Mouse (Mus musculus): Measurements from ENCODE around the gene Psmd4.
A peak's percentile ranks its signal among the peaks of the same experiment; 100 is the strongest.

Psmd4 gene

DNA sequence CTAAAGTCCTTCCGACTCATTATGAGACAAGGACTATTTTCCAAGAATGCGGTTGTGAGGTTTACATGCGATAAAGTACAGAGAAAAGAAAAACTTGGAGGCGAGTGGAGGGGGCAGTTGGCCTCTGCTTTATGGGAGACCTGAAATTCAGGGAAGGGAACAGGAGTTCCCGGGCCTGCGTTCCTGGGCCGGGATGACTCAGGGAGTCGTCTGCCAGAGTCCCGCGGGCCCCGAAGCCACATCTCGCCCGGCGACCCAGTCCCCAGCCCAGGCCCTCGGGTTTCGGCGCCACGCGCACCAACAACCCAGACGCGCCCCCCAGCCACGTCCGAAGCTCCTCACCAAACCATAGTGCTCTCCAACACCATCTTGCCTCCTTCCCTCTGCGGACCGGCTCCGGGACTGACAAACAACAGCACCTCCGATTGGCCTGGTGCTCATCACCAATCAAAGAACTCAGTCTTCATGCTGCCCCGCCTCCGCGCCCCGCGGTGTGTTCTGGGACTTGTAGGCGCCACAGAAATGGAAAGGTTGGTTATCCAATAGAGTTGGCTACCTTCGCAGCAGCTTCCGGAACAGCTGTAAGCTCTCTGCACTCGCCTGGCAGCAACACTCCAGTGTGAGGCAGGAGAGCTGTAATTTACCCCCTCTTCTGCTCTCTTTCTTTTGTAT, at the start of gene Psmd4:
TSS of gene Psmd4 (minus strand) at position 449 of the 672 bp plus-strand sequence.
- TF ChIP-seq GATA4 (IDR thresholded peaks at IDR 0.05; ENCODE audit: insufficient replicate concordance, low read length), result no peak

DNA sequence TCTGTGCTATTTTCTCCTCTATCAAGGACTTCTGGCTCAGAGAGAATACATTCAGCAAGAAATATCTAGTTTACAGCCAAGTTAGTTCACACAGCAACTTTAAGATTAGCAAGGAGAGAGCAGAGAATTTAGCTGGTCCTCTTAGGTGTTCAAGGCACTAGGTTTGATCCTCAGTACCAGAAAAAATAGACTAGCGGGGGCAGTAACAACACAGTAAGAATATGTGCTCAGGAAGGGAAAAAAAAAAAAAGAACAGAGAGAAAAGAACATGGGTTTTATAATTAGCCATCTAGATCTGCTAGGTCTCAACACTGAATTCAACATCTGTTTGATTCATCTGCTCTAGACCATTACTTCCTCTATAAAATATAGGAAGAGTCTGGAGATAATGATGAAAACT, 45.7 kb upstream of the Psmd4 start:
- no peak for TF ChIP-seq GATA4 (IDR thresholded peaks at IDR 0.05; ENCODE audit: insufficient replicate concordance, low read length)

- no peak for TF ChIP-seq GATA4 (IDR thresholded peaks at IDR 0.05; ENCODE audit: insufficient replicate concordance, low read length)
These were observed 29.2 kb upstream of the Psmd4 start for GRCm38 (mm10) chr3:95071606-95072005.

GRCm38 (mm10) chr3:95066570-95066969, 24.2 kb upstream of the Psmd4 start:
- TF ChIP-seq GATA4 (IDR thresholded peaks at IDR 0.05; ENCODE audit: insufficient replicate concordance, low read length), result no peak

DNA sequence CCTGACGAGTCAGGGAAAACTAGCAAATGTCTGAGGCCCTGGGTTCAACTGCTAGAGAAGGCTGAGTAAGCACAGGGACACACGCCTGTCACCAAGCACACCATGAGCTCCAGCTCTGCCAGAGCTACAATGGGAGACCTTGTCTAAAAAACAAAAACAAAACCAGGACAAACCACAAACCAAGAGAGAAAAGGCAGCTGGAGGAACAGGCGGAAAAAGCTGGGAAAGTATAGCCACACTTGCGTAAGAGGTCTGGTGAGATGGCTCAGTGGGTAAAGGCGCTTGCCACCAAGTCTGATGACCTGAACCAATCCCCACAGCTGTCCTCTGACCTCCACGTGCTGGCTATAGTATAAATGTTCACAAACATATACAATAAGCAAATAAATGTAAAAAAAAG, 23.7 kb upstream of the Psmd4 start:
- TF ChIP-seq GATA4 (IDR thresholded peaks at IDR 0.05; ENCODE audit: insufficient replicate concordance, low read length), result no peak

- TF ChIP-seq GATA4 (IDR thresholded peaks at IDR 0.05; ENCODE audit: insufficient replicate concordance, low read length), result no peak
These were observed 23.1 kb upstream of the Psmd4 start for GRCm38 (mm10) chr3:95065553-95065952.

GRCm38 (mm10) chr3:95063741-95064140, 21.3 kb upstream of the Psmd4 start:
- no peak for TF ChIP-seq GATA4 (IDR thresholded peaks at IDR 0.05; ENCODE audit: insufficient replicate concordance, low read length)

DNA sequence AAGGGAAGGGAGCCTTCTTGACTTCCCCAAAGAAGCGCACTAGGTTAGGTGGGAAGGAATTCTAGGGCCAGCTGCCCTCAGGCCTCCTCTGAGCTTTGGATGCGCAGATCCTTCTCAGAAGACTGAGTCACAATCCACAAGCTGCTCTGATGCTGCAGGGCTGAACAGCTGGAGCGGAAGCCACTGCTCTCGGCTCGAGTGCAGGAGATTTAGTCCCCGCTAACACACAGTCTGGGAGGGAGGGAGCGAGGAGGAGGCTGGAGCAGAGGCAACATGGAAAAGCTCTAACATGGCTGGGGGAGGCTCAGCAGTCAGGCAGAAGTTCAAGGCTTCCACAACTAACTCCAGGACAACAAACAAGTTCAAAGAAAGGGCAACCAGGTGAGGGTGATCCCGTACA, 15.7 kb upstream of the Psmd4 start:
- TF ChIP-seq GATA4 (IDR thresholded peaks at IDR 0.05; ENCODE audit: insufficient replicate concordance, low read length), result no peak

DNA sequence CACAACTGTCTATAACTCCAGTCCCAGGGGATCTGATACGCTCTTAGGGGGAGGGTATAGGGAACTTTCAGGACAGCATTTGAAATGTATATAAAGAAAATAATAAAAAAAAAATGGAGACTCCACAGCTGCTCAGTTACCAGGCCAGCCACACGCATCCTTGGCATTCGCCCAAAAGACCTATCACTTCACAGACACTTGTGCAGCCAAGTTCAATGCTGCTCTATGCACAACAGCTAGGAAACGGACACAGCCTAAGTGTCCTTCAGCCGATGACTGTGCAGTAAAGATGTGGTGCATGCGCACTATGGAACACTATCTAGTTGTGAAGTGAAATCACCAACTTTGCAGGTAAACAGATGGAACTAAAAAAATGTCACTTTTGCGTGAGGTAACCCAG, 13.9 kb upstream of the Psmd4 start:
- no peak for TF ChIP-seq GATA4 (IDR thresholded peaks at IDR 0.05; ENCODE audit: insufficient replicate concordance, low read length)

- TF ChIP-seq GATA4 (IDR thresholded peaks at IDR 0.05; ENCODE audit: insufficient replicate concordance, low read length), result 0 out of 2 replicates have a peak, but pooled peaks have one; percentile 35
These were observed 12.3 kb upstream of the Psmd4 start for GRCm38 (mm10) chr3:95054481-95055260.

GRCm38 (mm10) chr3:95053701-95054100, 11.3 kb upstream of the Psmd4 start:
- no peak for TF ChIP-seq GATA4 (IDR thresholded peaks at IDR 0.05; ENCODE audit: insufficient replicate concordance, low read length)

- no peak for TF ChIP-seq GATA4 (IDR thresholded peaks at IDR 0.05; ENCODE audit: insufficient replicate concordance, low read length)
These were observed 10.5 kb upstream of the Psmd4 start for GRCm38 (mm10) chr3:95052959-95053358.

DNA sequence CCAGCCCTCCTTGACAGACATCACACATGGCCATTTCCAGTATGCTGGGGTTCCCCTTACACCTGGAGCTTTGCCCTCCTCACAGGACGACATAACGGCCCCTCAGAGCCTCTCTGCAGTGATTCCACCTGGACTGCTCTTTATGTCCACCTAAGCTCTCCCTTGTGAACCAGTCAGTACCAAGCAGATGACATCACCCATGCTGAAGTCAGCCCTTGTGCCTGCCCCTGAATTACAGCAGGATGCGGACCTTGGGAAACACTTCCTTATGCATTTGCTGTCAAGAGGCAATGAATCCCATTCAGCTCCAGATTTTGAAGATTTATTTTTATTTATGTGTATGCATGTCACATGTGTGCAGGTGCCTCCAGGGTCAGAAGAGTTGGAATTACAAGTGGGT, 5.5 kb upstream of the Psmd4 start:
- no peak for TF ChIP-seq GATA4 (IDR thresholded peaks at IDR 0.05; ENCODE audit: insufficient replicate concordance, low read length)

DNA sequence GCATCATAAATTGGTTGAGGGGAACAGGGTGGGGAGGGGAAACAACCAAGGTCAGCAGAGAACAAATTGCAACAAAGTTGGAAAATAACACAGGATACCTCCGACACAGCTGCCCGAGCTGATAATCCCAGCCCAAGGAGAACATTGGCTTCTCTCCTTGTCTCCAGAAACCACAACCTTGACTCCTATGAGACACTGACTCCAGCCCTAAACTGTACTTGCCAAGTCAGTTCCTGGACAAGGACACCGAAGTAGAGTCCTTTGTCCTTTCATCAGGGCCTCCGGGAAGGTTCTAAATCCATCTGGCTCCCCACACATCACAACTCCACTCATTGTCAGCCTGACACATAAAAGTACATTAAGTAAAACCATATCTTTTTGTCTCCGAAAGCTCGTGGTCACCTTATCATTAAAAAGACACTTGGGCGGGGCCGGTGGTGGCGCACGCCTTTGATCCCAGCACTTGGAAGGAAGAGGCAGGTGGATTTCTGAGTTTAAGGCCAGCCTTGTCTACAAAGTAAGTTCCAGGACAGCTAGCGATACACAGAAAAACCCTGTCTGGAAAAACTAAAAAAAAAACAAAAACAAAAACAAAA, 4.1 kb upstream of the Psmd4 start:
- no peak for TF ChIP-seq GATA4 (IDR thresholded peaks at IDR 0.05; ENCODE audit: insufficient replicate concordance, low read length)

GRCm38 (mm10) chr3:95043251-95043650, 837 bp upstream of the Psmd4 start:
- no peak for TF ChIP-seq GATA4 (IDR thresholded peaks at IDR 0.05; ENCODE audit: insufficient replicate concordance, low read length)

DNA sequence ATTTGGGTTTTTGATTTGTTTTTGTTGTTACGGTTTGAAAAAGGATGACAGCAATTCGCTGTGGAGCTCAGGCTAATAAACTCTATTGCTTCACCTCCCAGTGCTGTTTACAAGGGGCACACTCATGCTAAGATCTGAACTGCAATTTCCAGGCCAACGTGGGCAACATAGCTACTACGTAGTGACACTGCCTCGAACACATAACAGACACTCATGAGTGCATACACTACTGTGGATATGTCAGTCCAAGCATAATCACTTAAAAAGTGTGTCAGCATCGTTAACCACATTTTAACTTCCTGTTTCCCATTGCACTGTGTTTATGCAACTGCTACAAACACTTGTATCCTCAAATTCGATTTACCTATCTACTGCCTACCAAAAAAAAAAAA, 420 bp upstream of the Psmd4 start:
- TF ChIP-seq GATA4 (IDR thresholded peaks at IDR 0.05; ENCODE audit: insufficient replicate concordance, low read length), result no peak
